Comparison of ENCODE assay signal across 11 mouse cellular contexts in genomic region chr7:19073504-19073903, GRCm38 (mm10). TPM values are rescaled to one million over a fixed set of nuclear protein-coding genes. Genes with fewer than 3 reads are reported as not detected.
DNase-seq lines count a peak whose midpoint lies in the region; TF ChIP-seq lines count a peak whose summit lies in the region.
"Had no signal": no experiment of that assay in that cellular context is flagged by ENCODE, and none has a peak within 500 bp of the region (broad histone marks: within the 10 kb centered on the region; RNA-seq: fewer than 3 reads in every experiment).

No protein-coding gene starts in this region.

- 67% methylated on average over 9 of the region's 9 CpGs for WGBS in thymus, adult 2 months
- 80% methylated on average over 9 of the region's 9 CpGs for WGBS in midbrain, embryonic 10.5 days

- no peaks in the 10 kb centered on the region for H3K9me3 ChIP-seq in midbrain, embryonic 10.5 days (replicated peaks)
- H3K9me3 ChIP-seq: midbrain, embryonic 12.5 days; stomach, embryonic 15.5 days had no signal

- H3K4me3 ChIP-seq in thymus, adult 2 months (ENCODE audit: control insufficient read depth, insufficient read depth, low read length), result no peak overlapping the region
- no peak overlapping the region for H3K4me3 ChIP-seq in embryonic fibroblast, embryonic 13.5 days (ENCODE audit: insufficient read depth, low read length)
- H3K4me3 ChIP-seq in midbrain, embryonic 10.5 days, result no peak overlapping the region
- H3K4me3 ChIP-seq: midbrain, embryonic 12.5 days; stomach, embryonic 15.5 days had no signal

- no peak for TF ChIP-seq POLR2A in thymus, adult 2 months (IDR thresholded peaks at IDR 0.05; ENCODE audit: control insufficient read depth, extremely low read depth, insufficient read depth, low read length, poor library complexity)
- TF ChIP-seq POLR2A in embryonic fibroblast, embryonic 13.5 days (IDR thresholded peaks at IDR 0.05; ENCODE audit: low read depth, low read length), result no peak

- peak; percentile 65 for DNase-seq in heart, postnatal 4 days
- DNase-seq in heart, adult 8-10 months (ENCODE audit: low spot score), result no peak
- peak; percentile 65 for DNase-seq in thymus, adult 2 months
- no peak for DNase-seq in thymus, adult 18-20 months
- peak; percentile 59 to 60 for DNase-seq in thymus, postnatal 36 days
- no peak for DNase-seq in midbrain, embryonic 10.5 days (ENCODE audit: low spot score)
- DNase-seq in heart, postnatal 25 days (ENCODE audit: low spot score), result no peak

- peaks cover 24% of the 10 kb centered on the region for H3K4me1 ChIP-seq in thymus, adult 2 months (replicated peaks; ENCODE audit: control insufficient read depth, insufficient read depth, low read length)
- H3K4me1 ChIP-seq in embryonic fibroblast, embryonic 13.5 days (ENCODE audit: control insufficient read depth, insufficient read depth, low read length), result peaks cover 4% of the 10 kb centered on the region; the same call in 1 of the 2 replicates
- peaks cover 23% of the 10 kb centered on the region for H3K4me1 ChIP-seq in midbrain, embryonic 10.5 days

- peaks cover 11% of the 10 kb centered on the region; the same call in 1 of the 2 replicates for H3K27me3 ChIP-seq in thymus, adult 2 months (ENCODE audit: control insufficient read depth, insufficient read depth, low read length)
- H3K27me3 ChIP-seq in midbrain, embryonic 10.5 days (ENCODE audit: low read depth, poor library complexity, severe bottlenecking), result no peaks in the 10 kb centered on the region
- H3K27me3 ChIP-seq: stomach, embryonic 15.5 days had no signal

- no peaks in the 10 kb centered on the region for H3K36me3 ChIP-seq in thymus, adult 2 months (ENCODE audit: control insufficient read depth, insufficient read depth, low read length)
- H3K36me3 ChIP-seq in midbrain, embryonic 10.5 days, result peaks cover 10% of the 10 kb centered on the region

- intact Hi-C loops in heart, postnatal 25 days (cut with DNase I), result no loop called here

- TF ChIP-seq CTCF in thymus, adult 2 months (IDR thresholded peaks at IDR 0.05; ENCODE audit: borderline replicate concordance, control insufficient read depth, extremely low read depth, insufficient read depth, low read length, poor library complexity), result peak; percentile 73; the same call in 1 of the 2 replicates
- peak; percentile 47; the same call in 1 of the 2 replicates for TF ChIP-seq CTCF in embryonic fibroblast, embryonic 13.5 days (IDR thresholded peaks at IDR 0.05; ENCODE audit: borderline replicate concordance, insufficient read depth, low read length)

- H3K27ac ChIP-seq in thymus, adult 2 months (ENCODE audit: control insufficient read depth, insufficient read depth, low read length), result no peak overlapping the region
- H3K27ac ChIP-seq in embryonic fibroblast, embryonic 13.5 days (ENCODE audit: insufficient read depth, low read length), result no peak overlapping the region
- no peak overlapping the region for H3K27ac ChIP-seq in midbrain, embryonic 10.5 days (replicated peaks)
- H3K27ac ChIP-seq: midbrain, embryonic 12.5 days; stomach, embryonic 15.5 days had no signal

RNA-seq across cellular contexts. Expression of gene Dmwd, which starts 2.5 kb away (rescaled TPM):
- 10 to 100 TPM; 60.3 to 62.9 TPM for total RNA-seq in heart, postnatal 4 days (2021)
- 10 to 100 TPM; 49.9 to 57.5 (median 54.0) TPM for total RNA-seq in heart, adult 8-10 months (2022)
- 50.7 and 55.6 TPM in 2 replicates for polyA plus RNA-seq in thymus, adult 2 months (2012; rRNA removed)
- polyA plus RNA-seq in embryonic fibroblast, embryonic 13.5 days (2011; ENCODE audit: insufficient read length, low read depth, missing spikeins), result 39.0 and 47.0 TPM in 2 replicates
- 17.3 and 18.0 TPM in 2 replicates for polyA plus RNA-seq in midbrain, embryonic 10.5 days (2016; fragmentation: Nextera tagmentation; extraction: Ambion mirVana)
- 10 to 100 TPM; 43.9 to 45.4 TPM for total RNA-seq in heart, postnatal 25 days (2021)

RNA-seq across cellular contexts. Expression of gene Dmpk, which starts 10.1 kb away (rescaled TPM):
- 100 to 1,000 TPM; 188 to 201 TPM for total RNA-seq in heart, postnatal 4 days (2021)
- 100 to 1,000 TPM; 532 to 655 (median 581) TPM for total RNA-seq in heart, adult 8-10 months (2022)
- 108 and 154 TPM in 2 replicates for polyA plus RNA-seq in thymus, adult 2 months (2012; rRNA removed)
- polyA plus RNA-seq in embryonic fibroblast, embryonic 13.5 days (2011; ENCODE audit: insufficient read length, low read depth, missing spikeins), result 75.4 and 114 TPM in 2 replicates
- 8.2 and 8.8 TPM in 2 replicates for polyA plus RNA-seq in midbrain, embryonic 10.5 days (2016; fragmentation: Nextera tagmentation; extraction: Ambion mirVana)
- 100 to 1,000 TPM; 555 to 584 TPM for total RNA-seq in heart, postnatal 25 days (2021)

RNA-seq across cellular contexts. Expression of gene Rsph6a, which starts 19.0 kb away (rescaled TPM):
- not detected for total RNA-seq in heart, postnatal 4 days (2021)
- not detected for total RNA-seq in heart, adult 8-10 months (2022)
- polyA plus RNA-seq in thymus, adult 2 months (2012; rRNA removed), result 0.05 and 0.18 TPM in 2 replicates
- polyA plus RNA-seq in embryonic fibroblast, embryonic 13.5 days (2011; ENCODE audit: insufficient read length, low read depth, missing spikeins), result not detected in 2 replicates
- not detected in 2 replicates for polyA plus RNA-seq in midbrain, embryonic 10.5 days (2016; fragmentation: Nextera tagmentation; extraction: Ambion mirVana)
- not detected for total RNA-seq in heart, postnatal 25 days (2021)
- total RNA-seq: gastrocnemius, adult 8-10 months had no signal
- polyA plus RNA-seq: midbrain, embryonic 12.5 days; stomach, embryonic 15.5 days had no signal

RNA-seq across cellular contexts. Expression of gene Six5, which starts 20.9 kb away (rescaled TPM):
- total RNA-seq in heart, postnatal 4 days (2021), result 10 to 100 TPM; 10.3 to 10.4 TPM
- 1 to 10 TPM; 5.8 to 9.9 (median 7.8) TPM for total RNA-seq in heart, adult 8-10 months (2022)
- 14.8 and 20.0 TPM in 2 replicates for polyA plus RNA-seq in thymus, adult 2 months (2012; rRNA removed)
- 7.4 and 11.4 TPM in 2 replicates for polyA plus RNA-seq in embryonic fibroblast, embryonic 13.5 days (2011; ENCODE audit: insufficient read length, low read depth, missing spikeins)
- 7.2 and 8.0 TPM in 2 replicates for polyA plus RNA-seq in midbrain, embryonic 10.5 days (2016; fragmentation: Nextera tagmentation; extraction: Ambion mirVana)
- total RNA-seq in heart, postnatal 25 days (2021), result 1 to 10 TPM; 8.6 to 9.8 TPM

RNA-seq across cellular contexts. Expression of gene Gm4969, which starts 44.7 kb away (rescaled TPM):
- under 1 TPM; 0.33 to 0.56 TPM for total RNA-seq in heart, postnatal 4 days (2021)
- total RNA-seq in heart, adult 8-10 months (2022), result not detected
- 0.24 and 0.31 TPM in 2 replicates for polyA plus RNA-seq in thymus, adult 2 months (2012; rRNA removed)
- polyA plus RNA-seq in embryonic fibroblast, embryonic 13.5 days (2011; ENCODE audit: insufficient read length, low read depth, missing spikeins), result not detected in 2 replicates
- 1.1 TPM in 2 replicates for polyA plus RNA-seq in midbrain, embryonic 10.5 days (2016; fragmentation: Nextera tagmentation; extraction: Ambion mirVana)
- not detected for total RNA-seq in heart, postnatal 25 days (2021)
- total RNA-seq: gastrocnemius, adult 8-10 months had no signal

Comparison
In these comparisons a context has a peak if more than half of its experiments do, and no peak if none do; other contexts are left out.
1. DNase-seq: peak in heart, postnatal 4 days (single experiment), thymus, adult 2 months (single experiment) and thymus, postnatal 36 days (2 of 2); none in heart, adult 8-10 months (single experiment), thymus, adult 18-20 months (0 of 2), midbrain, embryonic 10.5 days (single experiment) and heart, postnatal 25 days (single experiment).